Mouse (Mus musculus) adrenal gland, postnatal 4 days (tissue): ENCODE measurements around the gene Smim4. TPM values are rescaled to one million over a fixed set of nuclear protein-coding genes. Genes with fewer than 3 reads are reported as not detected.
A peak's percentile ranks its signal among the peaks of the same experiment; 100 is the strongest.

Experiments
- DNase-seq, 2 experiments: peaks; one replicate each; pipeline ENCODE4 v3.0.0; 2021 to 2022; ENCODE audit warnings: low spot score in 2 of 2, mixed read lengths in 2 of 2
- long read RNA-seq, 2 experiments: library from polyadenylated mRNA; stranded (forward); transcript quantifications; one replicate each; pipeline ENCODE4 v2.0.0; 2021
- total RNA-seq, 2 experiments: library from RNA; stranded (reverse); gene quantifications; 2 replicates each; pipeline ENCODE4 v1.2.3; 2021

The Smim4 gene
- total RNA-seq: 10 to 100 TPM; 62.0 to 76.4 TPM
- long read RNA-seq, experiment 1, transcript Smim4-203 (2 exons, 426 nt): minor isoform, 6 of 53 reads
- long read RNA-seq, experiment 1, transcript Smim4-201 (2 exons, 311 nt): major isoform, 44 of 53 reads
- long read RNA-seq, experiment 1, partial matches to known transcripts: 0 of 53 reads
- long read RNA-seq, experiment 1, other reads (novel, unspliced or antisense): 3 of 53 reads
- long read RNA-seq, experiment 2, transcript Smim4-201 (2 exons, 311 nt): major isoform, 22 of 28 reads
- long read RNA-seq, experiment 2, partial matches to known transcripts: 1 of 28 reads
- long read RNA-seq, experiment 2, other reads (novel, unspliced or antisense): 2 of 28 reads

DNA sequence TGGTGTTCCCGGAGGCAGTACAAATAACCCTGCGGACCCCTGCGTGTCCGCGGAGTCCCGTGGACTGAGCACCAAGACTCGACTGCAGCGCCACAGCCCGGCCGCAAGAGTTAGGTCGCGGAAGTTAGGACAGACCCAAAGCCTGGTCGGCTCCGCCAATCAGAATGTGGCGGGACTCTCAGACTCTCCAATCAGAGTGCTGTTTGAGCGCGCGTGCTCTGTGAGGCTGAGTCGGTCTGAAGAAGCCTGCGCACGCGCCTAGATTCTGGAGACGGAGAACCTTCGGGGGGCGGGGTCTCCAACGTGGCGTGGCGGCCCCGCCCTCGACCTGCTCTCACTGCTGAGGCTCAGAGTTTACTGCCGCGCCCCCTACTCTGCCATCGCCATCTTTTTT is at the start of gene Smim4:
TSS of gene Smim4 (minus strand) at position 131 of the 394 bp plus-strand sequence.
- DNase-seq: peak; percentile 87 to 93

DNA sequence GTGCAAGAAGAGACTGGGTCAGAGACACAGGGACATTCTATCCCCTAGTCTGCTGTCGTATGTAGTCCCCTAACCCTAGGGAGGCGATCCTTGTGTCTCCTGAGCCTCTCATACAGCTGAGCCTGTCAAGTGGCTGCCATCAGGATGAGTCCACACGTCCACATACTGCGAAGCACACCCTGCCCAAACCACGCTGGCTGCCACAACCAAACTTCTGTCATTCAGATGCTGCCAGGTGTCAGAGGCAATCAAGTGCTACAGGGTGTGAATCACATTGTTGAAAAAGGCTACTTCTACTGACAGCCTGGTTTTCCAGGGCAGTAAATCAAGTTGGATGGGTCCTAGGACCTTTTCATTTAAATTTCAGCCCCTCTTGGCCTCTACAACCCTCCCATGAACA is 49.0 kb upstream of the Smim4 start:
- no peak for DNase-seq

DNA sequence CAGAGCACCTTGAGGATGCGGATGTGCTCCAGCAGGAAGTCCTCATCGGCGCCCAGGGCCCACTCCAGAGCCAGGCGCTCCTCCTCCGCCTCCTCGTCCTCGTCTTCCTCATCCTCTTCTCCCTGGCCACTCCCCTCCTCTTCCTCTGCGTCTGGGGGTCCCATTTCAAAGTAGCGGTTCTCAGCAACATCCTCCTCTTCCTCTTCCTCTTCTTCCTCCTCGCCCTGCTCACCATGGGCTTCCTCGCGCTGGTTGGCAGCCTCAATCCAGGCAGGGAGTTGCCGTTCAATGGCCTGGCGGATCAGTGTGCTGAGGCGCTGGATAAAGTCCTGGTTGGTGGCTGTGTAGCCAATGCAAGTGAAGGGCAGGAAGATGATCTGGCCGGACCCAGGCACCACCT is 48.5 kb upstream of the Smim4 start:
- no peak for DNase-seq

DNA sequence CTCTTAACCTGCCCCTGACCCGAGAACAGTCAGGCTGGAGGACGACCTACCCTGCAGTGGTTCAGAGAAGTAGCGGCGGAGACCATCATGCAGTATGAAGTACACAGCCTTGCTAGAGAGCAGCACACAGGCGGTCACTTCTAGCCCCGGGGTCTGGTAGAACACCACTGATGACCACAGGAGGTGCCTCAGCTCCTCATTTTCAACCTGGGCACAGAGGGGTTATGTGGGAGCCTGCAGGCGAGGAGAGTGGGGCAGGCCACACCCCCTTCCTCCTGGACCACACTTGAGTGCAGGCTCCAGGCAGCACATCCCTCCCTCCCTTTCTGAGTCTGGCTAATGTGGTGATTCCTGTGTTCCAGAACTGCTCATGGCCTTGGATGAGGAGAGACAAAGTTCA is 44.8 kb upstream of the Smim4 start:
- no peak for DNase-seq

DNA sequence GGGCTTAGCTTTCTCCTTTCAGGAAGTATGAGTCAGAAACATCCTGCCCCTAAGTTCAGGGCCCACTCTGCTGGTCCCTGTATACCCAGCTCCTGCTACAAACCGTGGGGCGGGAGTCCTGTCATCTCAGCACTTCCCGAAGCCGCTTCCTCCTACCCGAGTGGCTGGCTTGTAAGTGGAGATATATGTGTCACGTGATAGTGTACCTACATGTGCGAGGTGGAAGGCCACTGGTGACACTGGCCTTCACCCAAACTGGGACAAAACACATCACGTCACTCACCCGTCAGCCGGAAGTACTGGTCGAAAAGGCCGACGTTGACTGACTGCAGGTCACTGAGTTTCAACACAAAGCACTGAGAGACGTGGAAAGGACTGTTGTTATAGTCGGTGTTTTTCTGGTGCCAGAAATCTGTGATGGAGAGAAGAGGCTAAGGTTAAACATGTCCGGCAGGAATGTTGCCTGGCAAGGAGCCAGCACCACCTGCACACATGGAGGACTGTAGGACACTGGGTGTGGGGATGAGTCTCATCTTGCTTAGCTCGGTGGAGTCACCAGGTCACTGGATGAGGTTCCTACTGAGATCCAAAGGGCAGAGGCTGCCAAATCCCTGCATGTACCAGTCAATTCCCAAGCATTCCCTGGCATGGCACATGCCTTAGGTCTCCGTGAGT is 44.2 kb upstream of the Smim4 start:
- no peak for DNase-seq

DNA sequence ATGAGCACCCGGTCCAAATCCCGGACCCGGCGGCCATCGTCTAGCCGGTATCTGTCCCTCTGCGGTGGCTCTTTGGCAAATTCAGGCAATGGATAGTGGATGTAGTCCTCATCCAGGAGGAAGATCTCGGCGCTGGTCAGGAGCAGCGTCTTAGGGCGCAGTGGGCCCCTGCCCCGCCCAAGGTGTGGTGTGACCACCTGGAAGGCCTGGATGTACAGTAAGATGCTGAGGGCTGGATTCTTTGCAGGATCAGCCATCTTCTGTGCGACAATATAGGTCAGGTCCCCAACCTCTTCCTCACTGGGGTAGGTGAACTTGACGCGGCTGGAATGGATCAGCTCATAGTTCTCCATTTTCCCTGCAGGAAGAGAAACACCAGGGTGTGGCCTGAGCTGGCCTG is 43.1 kb upstream of the Smim4 start:
- DNase-seq: no peak

DNA sequence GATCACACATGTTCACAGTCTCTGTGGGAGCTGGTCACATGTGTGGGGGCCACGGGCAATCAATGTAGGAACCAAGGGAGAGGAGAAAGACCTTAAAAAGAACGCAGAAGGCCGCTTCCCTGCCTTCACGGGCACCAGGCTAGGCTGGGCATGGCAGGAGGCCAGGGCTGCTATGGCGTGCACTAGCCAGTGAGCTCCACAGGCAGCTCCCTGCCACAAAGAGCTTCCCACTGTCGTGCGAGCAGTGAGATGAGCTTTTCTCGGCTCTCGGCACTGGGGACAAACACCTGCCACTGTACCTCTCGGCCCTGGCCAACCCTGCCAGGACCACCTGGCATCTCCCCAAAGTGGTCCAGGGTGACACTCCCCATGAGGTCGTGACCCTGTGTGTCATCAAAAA is 42.6 kb upstream of the Smim4 start:
- no peak for DNase-seq

DNA sequence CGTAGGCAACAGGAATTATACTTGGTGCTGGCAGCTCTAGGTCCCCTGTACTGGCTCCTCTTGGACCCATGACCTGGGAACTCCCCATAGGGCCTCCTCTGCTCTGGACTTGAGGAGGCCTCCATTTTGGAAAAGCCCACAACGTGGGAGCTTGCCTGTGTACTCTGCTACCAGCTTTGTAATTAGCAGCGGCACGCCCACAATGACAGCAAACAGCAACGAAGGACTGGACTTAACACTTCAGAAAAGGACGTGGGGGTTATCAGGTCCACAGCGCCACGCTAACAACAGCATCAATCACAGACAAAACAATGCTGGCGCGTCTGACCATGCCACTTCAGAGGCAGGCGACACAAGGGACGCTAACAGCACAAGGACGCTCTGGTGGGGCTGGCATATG is 42.2 kb upstream of the Smim4 start:
- no peak for DNase-seq

DNA sequence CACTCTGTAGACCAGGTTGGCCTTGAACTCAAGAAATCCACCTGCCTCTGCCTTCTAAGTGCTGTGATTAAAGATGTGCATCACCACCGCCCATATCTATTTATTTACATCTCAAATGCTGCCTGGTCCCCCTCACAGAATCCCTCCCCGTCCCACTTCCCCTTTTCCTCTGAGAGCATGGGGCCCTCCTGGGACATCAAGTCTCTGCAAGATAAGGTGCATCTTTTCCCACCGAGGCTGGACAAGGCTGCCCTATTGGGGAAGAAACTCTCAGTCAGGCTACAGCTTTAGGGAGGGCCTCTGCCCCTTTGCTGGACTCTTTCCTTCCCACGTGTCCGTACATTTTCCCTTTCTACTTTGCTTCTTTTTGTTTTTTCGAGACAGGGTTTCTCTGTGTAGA is 40.8 kb upstream of the Smim4 start:
- no peak for DNase-seq

DNA sequence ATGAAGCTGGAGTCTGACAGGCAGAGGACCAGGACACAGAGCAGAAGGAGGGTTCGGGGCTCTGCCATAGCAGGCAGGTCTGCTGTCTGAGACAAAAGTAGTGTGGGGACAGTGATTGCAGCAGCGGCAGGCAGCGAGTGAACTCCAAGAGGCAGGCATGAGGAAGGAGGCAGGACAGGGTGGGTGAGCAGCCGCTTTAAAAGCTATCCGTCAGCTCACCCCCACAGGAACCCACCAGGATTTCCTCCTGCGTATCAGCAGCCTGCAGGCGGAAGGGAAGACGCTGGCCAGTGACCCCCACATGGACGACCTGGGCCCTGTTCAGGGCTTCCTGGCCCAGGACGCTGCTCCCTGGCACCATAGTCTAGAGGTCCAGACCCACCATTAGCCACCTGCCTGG is 39.7 kb upstream of the Smim4 start, which contains the start of gene Stab1:
TSS of gene Stab1 (minus strand) at position 217 of the 400 bp plus-strand sequence.
- DNase-seq: no peak

DNA sequence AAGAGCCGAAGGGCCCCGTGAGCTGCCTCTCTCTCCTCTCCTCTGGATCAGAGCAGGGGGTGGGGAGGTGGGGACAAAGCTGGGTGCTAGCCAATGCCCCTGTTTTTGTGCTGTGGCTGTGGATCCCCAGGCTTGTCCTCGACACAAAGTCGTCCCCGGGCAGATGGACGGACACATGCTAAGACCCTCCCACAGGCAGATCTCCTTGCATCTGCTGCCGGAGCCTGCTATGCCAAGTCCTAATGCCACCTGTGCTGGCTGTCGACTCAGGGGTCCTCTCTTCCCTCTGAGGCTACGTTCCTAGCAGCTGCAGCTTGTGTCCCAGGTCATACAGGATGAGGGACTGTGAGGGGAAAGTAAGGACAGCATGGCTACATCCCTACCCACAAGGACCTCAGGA is 38.1 kb upstream of the Smim4 start:
- DNase-seq: no peak

DNA sequence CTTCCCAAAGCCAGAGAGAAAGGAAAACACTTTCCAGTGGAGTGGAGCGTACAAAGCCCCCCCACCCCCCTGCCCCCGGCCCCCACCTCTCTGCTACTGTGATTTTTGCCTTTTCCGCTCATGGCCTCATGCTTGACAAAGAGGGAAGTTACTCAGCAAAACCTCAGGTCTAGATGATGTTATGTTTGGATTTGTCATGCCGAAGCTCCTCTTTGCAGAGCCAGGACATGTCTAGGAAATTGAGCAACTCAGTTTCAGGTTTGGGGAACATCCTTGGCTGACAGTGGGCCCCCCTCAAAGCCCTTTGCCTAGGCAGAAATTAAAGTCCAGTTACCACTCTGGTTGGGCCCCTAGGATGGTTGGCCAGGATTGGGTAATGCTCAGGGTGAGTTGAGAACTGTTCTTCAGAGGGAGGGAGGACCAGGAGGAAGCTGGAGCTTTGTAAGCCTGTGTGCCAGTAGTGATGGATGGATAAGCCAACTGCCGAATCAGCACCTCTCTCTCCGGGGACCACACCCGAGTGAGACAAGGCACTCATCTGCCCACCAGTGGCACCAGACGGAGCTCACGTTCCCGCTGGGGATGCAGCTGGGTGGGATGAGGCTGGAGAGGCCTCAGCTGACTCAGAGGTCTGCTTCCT is 37.4 kb upstream of the Smim4 start:
- no peak for DNase-seq

DNA sequence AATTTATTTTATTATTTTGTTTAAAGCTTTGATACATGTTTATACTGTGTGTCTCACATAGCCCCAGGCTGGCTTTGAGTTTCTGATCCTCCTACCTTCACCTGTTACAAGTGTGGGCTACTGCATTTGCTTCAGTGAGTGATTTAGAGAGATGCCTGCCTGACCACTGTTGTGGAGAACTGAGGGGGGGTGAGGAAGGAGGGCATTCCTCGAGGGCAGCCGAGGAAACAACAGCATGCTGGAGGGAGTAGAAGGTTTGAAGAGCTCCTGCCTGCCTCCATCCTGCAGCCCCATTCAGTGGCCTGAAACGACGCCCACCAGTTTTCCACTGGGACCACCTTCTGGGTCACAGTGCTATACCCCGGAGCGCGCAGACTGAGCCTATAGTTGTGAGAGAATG is 36.7 kb upstream of the Smim4 start:
- DNase-seq: no peak

DNA sequence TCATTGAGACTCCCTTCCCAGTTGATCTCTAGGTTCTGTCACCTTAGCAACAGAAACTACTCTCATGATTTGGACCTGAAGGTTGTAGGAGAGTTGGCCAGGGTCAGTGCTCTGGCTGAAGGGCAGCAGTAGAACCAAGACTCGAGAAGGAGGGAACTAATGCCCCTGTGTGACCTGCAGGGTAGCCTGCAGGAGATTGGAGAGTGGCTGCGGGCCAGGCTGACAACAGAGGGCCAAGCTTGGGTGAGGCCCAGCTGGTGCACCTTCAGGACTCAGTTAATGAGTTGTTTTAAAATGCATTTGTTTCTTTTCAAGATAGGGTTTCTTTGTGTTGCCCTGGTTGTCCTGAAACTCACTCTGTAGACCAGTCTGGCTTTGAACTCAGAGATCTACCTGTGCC is 36.3 kb upstream of the Smim4 start:
- no peak for DNase-seq

DNA sequence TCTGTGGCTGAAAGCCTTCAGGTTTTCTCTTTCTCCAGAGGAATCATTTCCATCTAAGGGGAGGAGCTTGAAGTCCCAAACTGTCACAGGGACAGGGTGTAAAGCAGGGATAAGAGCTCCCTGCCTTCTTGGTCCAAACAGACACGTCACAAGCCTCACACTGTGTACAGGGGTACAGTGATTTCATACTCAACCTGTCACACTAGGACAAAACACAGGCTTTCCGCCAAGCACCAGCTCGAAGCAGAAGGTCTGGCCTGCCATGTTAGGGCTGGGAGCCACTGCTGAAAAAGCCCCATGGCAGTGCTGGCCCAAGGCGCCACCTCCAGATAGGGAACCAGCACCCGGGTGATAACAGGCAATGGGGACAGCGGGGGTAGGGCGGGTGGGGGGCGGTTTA is 35.3 kb upstream of the Smim4 start:
- DNase-seq: no peak

DNA sequence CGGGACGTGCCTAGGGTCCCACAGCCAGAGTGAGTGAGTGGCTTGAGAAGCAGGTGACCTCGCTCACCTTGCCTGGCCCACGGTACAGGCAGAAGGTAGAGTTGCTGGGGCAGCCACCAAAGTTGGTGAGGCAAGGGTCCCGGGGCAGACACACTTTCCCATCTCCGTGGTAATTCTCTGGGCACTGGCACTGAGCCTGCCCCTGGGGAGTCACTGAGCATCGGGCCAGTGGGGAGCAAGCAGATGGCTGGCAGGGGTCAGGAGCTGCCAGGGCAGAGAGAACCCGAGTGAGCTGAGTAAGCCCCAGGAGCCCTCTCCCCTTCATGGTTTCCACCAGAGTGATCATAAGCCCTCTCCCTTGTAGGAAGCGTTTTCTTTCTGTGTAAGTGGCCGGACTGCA is 32.9 kb upstream of the Smim4 start:
- DNase-seq: no peak

DNA sequence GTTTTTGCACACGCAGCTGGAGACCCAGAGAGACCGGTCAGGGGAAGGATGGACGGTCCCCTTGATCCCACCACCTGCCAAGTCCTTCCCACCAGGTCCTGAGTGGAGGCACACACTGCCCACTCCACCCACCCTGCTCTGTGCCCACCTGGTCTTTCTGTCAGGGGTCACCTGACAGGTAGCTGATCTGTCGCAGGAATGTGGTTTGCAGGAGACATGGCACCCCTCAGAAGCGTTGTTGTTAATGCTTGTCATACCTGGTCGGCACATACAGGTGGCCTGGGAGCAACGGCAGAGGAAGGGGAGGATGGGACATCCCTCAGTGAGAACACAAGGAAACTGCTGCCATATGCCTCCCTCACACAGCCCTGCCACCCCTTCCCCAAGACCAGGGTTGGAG is 32.4 kb upstream of the Smim4 start:
- DNase-seq: no peak

DNA sequence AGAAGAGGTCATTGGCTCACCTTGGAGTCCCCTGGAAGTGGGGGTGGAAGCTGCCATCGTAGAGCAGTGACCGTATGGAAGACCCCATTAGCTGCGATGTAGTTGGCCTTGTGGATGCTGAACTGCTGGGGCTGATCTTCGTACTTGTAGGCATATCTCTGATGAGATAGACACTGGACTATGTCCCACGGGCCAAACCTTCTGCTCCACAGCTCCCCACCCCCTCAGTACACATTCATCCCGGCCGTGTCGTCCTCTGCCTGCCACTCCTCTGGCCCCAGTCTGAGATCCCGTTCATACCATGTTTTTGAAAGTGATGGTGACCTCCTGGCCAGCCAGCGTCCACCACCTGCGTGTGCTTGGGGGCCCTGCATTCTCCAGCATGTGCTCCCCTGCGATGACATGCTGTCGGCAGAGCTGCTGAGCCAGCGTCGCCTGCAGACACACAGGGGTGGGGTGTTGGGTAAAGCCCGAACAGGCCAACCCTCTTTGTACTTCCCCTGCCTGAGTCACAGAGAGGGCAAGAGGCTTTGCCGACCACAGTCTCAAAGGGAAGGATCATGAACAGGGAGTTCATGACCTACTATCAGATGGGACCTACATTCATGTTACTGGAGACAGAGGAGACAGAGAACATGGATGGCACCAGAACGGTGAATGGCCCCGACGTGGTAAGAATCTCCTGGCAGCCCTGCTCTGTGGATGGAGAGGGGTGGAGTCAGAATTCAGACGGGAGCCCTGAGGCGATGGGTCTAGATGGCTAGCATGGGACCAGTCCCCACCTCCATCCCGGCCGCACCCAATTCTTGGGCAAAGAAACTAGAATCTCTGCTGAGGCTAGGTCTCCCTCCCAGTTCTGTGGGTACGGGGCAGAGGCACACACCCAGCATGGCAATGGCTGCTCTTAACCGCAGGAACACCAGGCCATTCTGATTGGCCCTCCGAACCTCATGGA is 31.7 kb upstream of the Smim4 start:
- no peak for DNase-seq

DNA sequence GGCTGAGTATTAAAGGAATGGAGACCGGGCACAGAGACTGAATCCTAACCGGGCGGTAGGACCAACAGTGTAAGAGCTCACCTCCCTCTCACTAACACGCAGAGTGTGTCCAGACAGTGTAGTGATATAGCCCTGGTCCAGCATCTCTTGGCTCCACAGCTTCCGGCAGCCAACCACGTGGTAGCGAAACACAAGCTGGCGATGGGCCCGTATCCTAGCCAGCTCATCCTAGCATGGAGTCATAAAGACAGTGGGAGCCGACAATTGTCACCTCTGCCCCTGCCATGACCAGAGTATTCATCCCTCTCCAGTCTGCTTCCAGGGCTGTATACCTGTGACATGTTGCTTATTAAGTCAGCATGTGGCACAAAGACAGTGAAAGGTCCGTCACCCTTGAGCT is 16.9 kb upstream of the Smim4 start:
- DNase-seq: no peak

DNA sequence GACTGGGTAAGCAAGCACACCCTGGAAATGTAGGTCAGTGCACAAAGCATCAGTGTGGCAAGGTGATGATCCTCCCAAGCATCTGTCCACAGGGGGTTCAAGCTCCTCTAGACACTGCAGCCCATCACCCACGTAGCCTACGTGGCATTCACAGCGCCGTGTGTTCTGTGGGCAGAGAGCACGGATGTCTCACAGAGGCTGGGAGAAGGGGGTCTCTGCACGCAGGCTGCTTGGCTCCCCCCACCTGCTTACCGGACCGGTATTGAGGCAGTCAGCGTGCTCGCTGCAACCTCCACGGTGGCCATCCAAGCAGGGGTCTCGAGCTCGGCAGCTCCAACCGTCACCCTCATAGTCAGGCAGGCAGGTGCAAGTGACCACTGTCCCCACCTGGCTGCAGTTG is 12.3 kb upstream of the Smim4 start:
- DNase-seq: no peak

DNA sequence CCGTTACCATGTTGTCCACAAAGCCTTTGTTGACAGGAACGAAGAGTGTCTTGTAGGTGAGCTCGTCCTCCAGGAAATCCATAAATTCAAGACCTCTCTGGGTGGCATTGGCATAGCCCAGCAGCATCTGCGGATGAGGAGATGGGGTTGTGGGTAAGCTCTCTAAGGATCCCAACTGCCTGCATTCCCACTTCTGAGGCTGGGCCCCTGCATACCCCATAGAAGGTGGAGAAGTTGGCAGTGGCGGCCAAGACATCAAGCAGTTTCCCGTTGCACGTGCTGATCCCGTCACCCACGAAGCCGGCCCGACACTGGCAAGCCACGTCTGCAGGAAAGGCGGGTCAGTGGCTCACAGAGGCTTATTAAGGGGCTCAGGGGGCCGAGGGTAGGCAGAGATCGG is 11.4 kb upstream of the Smim4 start:
- no peak for DNase-seq
